Mouse (Mus musculus): ENCODE measurements around the gene Banp. TPM values are rescaled to one million over a fixed set of nuclear protein-coding genes. Genes with fewer than 3 reads are reported as not detected.

Banp gene
- 10 to 100 TPM; 25.1 to 66.1 (median 45.2) TPM for total RNA-seq (2022)

DNA sequence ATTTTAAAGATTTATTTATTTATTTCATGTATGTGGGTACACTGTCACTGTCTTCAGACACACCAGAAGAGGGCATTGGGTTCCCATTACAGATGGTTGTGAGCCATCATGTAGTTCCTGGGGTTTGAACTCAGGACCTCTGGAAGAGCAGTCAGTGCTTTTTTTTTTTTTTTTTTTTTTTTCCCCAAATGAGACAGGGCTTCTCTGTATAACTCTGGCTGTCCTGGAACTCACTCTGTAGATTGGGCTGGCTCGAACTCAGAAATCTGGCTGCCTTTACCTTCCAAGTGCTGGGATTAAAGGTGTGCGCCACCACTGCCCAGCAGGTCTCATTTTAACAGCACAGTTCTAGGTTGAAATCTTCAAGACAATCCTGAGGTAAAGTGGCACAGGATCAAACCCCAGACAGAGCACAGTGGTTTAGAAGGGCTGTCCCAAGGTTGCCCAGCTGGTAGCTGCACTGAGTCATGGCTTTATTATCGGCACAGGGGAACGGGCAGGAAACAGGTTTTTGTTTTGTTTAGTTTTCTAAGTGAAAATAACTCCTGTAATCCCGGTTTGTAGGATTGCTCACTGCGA is at the start of gene Banp:
Gene Banp (plus strand): TSS at position 529 of the 579 bp plus-strand sequence.
- no peak for DNase-seq (ENCODE audit: low spot score in 2 of 2)

DNA sequence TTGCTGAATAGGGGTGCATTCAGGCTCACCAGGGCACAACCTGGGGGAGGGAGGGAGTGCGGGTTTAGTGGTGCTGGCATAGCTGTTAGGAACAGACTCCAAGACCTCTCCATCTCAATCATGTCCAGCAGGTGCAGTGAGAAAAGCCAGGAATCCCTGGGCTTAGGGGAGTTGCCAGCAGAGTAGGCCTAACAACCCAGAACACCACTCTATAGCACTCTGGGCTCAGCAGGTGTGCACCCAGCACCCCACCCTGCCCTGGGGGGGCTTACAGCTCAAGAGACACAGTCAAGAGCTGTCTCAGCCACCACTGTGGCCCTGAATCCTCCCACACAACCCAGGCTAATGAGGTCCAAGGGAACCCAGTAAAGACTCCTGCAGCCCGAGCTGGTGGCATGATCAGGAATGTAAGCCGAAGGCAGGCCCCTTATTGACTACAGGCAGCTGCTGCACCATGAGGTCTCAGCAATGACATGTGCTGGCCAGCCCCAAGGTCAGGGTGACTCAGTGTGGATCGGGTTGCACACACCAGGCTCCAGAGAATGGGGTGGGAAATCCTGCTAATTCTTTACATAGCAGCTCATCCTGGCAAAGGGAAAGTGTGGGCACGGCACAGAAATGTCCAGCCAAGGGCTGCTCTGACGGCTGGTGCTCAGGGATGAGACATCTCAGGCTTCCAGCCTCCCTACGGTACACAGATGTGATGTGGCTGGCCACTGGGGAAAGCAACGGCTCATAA is 47.9 kb upstream of the Banp start:
- DNase-seq (ENCODE audit: low spot score in 2 of 2) = no peak

DNA sequence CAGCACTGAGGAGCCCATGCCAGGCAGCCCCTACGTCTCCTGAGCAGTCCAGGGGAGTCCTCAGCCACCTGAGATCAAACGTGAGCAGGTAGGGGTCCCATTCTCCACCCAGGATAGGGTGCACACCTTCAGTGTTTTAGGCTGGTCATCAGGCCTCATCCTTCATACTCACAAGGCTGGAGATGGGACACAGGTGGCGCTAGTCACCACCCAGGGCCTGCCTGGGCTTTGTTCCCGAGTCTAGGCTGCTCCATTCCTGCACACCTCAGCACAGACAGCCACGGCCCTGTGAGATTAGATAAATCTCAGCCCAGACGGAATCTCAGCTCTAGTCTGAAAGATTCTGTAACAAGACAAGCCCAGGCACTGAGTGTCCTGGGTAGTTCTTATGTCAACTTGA is 45.6 kb upstream of the Banp start:
- no peak for DNase-seq (ENCODE audit: low spot score in 2 of 2)

DNA sequence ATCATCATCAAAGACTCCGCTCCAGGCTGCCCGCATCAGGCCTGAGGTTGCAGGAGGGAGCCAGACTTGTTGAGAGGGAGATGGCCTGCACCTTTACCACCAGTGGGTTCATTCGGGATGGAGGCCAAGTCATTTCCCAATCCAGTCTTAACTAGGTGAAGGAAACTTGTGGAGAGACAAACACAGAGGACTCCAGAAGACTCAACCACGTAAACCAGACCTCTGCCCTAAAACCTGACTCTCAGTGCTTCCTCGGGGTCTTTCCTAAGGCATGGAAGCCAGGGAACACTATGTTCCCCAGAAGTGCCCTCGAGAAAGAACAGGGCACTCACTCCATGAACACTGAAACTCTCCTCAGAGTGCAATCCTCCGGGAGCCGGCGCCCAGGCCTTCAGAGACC is 44.6 kb upstream of the Banp start:
- DNase-seq (ENCODE audit: low spot score in 2 of 2) = no peak

GRCm38 (mm10) chr8:121905420-121905819 is 44.1 kb upstream of the Banp start:
- no peak for DNase-seq (ENCODE audit: low spot score in 2 of 2)

DNA sequence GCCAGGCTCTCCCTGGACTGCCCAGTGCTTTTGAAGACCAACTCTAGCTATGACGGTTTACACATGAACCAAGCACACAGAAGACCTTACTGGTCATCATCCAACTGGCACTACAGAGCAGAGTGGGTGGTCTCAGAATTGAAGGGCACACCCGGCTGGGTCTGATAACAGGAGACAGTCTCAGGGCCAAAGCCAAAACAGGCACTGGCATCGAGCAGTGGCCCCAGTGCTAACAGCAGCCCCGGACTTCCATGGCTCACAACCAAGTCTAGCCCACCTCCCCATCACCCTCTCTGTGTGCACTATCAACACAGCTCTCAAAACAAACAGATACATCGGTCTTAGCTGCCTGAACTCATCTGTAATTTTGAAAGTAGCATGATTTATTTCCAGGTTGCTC is 43.7 kb upstream of the Banp start:
- DNase-seq (ENCODE audit: low spot score in 2 of 2) = no peak

- DNase-seq (ENCODE audit: low spot score in 2 of 2) = peak in 1 of 2 experiments; percentile 29
Measured at GRCm38 (mm10) chr8:121906542-121907512, 42.7 kb upstream of the Banp start.

- DNase-seq (ENCODE audit: low spot score in 2 of 2) = peak; percentile 88 to 92
Measured at GRCm38 (mm10) chr8:121907587-121908248, 41.8 kb upstream of the Banp start, which contains the start of gene Slc7a5. Gene Slc7a5 (minus strand): TSS chr8:121907694.

DNA sequence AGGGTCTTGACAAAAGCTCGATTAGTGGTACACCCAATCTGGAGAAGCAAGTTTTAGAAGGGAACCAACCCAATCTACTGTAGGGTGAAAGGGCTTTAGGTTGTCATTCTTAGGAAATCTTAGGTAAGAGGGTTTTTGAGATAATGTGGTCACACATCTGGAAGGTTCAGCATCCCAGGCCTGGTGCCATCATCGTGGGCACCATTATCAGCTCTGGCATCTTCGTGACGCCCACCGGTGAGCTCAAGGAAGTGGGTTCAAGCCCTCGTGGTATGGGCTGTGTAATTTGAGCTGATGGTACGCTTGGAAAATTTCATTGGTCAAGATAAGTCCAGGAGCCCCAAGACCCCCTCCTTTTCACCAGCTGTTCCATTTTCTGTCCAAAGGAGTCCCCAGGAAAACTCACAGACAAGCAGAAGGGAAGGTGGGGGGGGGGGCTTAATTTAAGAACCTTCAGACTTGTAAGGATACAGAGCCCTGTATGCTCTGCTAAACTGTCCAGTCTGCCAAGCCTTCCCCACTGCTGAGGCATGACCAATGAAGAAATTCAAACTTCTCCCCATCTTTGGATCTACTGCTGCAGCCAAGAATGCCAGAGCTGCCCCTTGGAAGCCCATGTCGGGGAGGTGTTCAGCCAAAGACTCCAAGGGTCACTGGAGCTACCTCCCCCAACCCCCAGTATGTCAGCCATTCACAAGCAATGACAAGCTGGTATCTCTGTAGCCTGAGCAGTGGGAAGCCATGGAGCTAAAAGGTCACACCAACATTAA is 41.0 kb upstream of the Banp start:
- DNase-seq (ENCODE audit: low spot score in 2 of 2) = no peak

GRCm38 (mm10) chr8:121909148-121909541 is 40.4 kb upstream of the Banp start:
- DNase-seq (ENCODE audit: low spot score in 2 of 2) = no peak

GRCm38 (mm10) chr8:121909663-121910062 is 39.9 kb upstream of the Banp start:
- DNase-seq (ENCODE audit: low spot score in 2 of 2) = peak; percentile 54 to 84

GRCm38 (mm10) chr8:121911400-121911799 is 38.1 kb upstream of the Banp start:
- DNase-seq (ENCODE audit: low spot score in 2 of 2) = no peak

DNA sequence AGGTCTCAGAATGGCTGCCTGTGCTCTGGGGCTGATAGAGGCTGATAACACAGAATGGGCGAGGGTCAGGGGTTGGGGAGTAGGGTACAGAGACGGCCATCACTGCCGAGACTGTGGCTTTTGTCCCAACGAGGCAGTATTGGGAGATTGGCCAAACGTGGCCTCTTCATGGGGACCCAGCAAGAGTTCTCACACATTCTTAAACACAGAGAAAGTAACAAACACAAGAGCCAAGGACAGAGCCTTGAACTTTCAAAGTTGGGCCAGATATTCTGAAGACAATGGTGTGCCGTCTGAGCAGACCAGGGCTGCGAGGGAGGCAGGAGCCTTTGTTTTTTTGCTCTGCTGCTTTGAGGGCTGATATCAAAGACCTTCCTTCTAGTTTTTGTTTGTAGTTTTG is 37.6 kb upstream of the Banp start:
- DNase-seq (ENCODE audit: low spot score in 2 of 2) = no peak

DNA sequence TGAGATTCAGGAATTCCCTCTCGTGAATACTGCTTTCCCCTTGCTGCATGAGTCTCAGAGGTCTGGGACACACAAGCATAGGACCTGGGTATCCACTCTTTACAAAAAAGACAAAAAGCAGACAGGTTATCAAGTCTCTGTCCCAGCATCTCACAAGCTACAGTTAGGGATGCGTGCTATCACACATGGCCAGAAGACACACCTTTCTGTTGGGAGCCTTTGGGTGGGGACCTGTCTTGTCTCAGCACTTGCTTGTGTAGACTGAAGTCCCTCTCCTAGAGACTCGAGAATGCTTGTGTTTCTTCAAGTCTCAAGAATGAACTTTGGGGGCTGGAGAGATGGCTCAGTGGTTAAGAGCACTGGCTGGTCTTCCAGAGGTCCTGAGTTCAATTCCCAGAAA is 36.7 kb upstream of the Banp start:
- DNase-seq (ENCODE audit: low spot score in 2 of 2) = no peak

DNA sequence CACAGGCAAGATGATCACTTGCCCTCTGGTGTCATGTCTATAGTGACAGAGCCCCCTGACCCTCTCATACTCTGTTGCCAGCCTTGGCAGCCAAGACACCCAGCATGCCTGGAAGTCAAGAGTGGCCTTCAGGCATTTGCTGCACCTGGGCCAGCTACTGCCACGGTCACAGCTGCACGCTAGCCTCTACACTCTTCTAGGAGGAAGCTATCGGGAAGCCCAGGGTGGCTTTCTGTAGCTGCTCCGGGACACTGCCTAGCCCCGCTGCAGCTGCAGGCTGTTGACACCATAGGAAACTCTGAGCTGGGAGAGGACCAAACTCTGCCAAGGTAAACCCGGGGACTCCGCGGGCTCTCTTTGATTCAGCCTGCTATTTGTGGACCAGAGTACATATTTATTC is 36.2 kb upstream of the Banp start:
- DNase-seq (ENCODE audit: low spot score in 2 of 2) = no peak

DNA sequence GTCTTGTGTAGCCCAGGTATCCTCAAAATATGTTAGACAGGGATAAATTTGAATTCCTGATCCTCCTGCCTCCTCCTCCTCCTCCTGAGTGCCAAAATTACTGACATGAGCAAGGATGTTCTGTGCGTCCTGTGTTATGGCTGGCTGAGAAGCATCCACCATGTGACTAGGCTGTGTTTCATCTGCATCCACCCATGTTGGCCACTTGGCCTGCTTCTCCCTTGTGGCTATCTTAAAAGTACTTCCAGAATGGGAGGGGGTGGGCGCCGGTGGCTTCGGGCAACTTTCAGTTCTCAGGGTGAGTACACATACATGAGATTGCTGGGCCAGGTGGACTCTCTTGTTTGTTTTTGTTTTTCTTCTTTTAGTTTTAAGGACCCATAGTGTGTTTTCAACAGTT is 30.4 kb upstream of the Banp start:
- DNase-seq (ENCODE audit: low spot score in 2 of 2) = no peak

DNA sequence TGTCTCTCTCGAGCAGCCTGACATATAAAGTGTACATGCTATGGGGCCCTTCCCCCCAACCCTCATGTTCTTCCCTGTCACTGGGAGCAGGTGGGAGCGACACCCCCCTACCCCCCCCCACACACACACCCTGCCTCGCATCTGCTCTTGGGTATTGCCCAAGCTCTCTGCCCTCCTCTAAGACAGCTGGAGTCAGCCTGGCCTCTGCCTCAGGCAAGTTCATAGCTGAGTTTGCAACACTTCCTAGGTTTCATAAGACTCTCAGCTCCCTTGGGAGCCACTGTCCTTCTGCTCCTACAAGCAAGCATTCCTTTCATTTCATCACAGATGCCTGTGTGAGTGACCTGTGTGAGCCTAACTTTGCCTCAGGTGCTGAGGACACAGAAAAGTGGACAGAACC is 29.8 kb upstream of the Banp start:
- no peak for DNase-seq (ENCODE audit: low spot score in 2 of 2)

DNA sequence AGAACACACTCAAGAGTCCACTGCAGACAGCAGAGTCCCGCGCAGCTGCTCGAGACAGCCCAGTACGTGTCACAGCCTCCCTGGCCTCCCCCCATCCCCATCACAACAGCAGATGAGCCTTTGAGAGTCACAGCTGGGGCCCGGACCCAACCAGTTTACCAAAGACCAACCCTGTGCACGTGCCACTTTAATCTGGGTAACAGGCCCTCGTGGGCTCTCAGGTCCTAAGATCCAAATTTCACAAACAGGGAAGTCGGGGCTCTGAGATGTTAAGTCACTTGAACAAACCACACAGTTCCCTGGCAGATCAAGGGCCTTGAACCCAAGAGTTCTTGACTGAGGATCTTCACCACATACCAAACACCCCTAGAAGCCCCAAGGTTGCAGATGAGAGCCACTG is 28.0 kb upstream of the Banp start:
- DNase-seq (ENCODE audit: low spot score in 2 of 2) = no peak

DNA sequence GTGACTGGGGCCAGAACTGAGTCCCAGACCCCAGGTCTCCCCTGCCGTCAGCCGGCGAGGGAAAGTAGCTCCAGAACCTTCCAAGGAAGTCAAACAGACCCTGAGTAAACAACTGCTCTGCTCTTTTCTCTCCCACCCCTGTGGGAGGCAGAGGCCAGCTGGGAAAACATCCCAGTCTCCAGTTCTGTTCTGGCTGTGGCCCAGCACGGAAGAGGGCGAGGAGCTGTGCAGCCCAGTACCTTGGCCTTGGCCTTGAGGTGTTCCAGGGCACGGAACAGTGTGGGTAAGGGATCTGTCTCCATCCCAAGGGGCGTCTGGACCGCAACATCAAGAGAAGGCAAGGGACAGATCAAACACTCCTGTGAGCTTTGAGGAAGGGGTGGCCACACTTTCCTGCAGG is 27.4 kb upstream of the Banp start:
- DNase-seq (ENCODE audit: low spot score in 2 of 2) = no peak

DNA sequence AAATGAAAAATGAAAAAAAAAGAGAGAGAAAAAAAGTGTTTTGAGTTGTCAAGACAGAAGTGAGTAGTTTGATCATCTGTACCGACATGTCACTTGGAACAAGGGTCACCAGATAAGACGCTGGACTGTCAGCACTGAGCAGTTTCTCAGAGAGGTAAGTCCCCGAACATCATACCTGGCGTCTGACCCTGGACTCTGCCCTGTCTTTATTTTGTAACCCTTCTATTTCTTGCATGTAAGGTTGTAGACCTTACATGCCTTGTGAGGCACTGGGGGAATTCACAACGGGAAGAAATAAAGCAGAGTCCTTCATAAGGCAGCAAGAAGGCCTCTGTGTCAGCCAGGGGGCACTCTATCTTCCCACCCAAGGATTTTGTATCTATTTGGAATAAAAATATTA is 24.9 kb upstream of the Banp start:
- DNase-seq (ENCODE audit: low spot score in 2 of 2) = no peak

GRCm38 (mm10) chr8:121925624-121926023 is 23.9 kb upstream of the Banp start:
- DNase-seq (ENCODE audit: low spot score in 2 of 2) = peak; percentile 64 to 88

All from layer of hippocampus, adult 8-10 months (tissue).